Mouse (Mus musculus): ENCODE data around the gene Canx.
"Not testable (repeated sequence)": the region's sequence is repeated elsewhere in the genome, so short reads cannot be mapped to it uniquely, and the experiment has no call there.

The Canx gene

GRCm38 (mm10) chr11:50329378-50329777, 3.9 kb upstream of the Canx start:
- DNase-seq, result no peak

DNA sequence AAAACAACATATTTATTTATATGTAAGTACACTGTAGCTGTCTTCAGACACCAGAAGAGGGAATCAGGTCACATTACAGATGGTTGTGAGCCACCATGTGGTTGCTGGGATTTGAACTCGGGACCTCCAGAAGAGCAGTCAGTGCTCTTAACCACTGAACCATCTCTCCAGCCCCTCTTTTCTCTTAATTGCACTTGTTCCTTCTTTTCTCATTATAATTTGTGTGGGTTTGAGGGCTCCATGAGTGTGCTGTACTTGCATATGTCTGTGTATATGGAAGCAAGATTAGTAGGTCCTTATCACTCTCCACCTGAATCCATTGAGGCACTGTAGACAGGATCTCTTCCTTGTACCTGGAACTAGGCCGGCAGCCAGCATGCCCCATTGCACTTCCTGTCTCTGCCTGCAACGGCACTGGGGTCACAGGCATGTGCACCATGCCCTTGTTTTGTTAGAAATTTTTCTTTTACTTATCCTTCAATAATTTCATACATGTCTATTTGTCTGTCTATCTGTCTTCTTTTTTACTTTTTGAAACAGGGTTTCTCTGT, 2.7 kb upstream of the Canx start:
- DNase-seq, result no peak

GRCm38 (mm10) chr11:50326302-50326966, 961 bp upstream of the Canx start:
- no peak for DNase-seq

DNA sequence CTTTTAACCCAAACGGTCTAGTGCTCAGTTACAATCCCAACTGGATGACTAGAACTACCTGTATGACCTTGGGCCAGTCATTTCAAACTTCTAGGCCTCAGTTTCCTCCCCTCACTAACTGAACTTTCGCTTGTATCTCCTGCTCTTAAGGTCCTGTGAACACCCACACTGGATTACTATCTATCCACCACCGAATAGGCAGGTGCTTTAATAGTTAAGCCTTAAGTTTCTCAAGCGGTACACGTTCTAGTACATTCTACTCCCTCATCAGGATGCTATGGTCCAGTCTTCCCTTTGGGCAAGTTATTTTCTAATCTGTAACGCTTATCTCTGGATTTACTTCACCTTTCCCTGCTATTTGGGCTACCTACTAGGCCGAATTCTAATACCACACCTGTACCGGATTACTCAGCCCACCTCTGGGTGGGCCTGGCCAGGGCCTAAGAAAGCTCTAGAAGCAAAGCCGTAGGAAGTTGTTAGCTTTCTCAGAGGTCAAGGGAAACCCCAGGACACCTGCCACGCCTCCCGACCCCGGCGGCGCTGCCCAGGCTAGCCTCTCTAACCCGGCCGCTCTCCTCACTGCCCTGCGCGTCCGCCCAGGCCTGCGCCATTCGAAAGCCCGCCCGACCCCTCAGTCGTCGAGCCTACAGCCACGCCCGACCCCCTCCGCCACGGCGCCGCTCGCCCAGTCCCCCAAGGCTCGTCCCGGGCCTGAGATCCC, 562 bp downstream of the Canx start:
- DNase-seq, result no peak

DNA sequence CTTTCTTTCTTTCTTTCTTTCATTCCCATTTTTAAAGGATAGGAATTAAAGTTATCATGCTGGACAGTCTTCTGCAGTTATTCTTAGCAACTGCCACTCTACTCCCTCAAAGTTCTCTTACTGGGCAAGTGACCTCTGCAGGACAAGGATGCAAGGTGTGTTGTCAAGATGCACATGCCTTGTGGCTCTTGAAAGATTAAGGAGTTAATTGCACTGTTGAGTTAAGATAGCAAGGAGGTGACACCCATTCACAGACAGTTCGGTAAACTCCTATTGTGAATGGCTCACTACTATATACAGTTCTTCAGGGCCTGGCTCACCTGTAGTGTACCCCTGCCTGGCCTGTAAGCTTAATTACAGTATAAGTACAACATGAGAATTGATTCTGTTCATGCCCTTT, 1.6 kb downstream of the Canx start:
- DNase-seq, result no peak

GRCm38 (mm10) chr11:50322345-50322744, 3.1 kb downstream of the Canx start:
- DNase-seq, result no peak

DNA sequence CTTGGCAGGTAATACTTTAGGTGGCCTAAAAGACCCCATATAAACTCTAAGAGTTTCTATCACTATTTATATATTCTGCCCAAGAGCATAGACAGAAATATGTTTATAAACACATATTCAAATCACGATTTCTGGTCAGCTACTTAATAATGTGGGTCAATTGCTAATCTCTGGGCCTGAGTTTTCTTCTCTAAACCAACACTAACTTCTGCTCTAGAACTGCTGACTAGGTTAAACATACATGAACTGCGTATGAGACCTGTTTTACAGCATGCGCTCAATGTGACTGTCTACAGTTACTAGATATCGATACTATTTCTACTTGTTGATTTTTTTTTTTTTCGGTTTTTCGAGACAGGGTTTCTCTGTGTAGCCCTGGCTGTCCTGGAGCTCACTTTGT, 4.2 kb downstream of the Canx start:
- no peak for DNase-seq

GRCm38 (mm10) chr11:50319343-50319742, 6.1 kb downstream of the Canx start:
- not testable (repeated sequence) for DNase-seq

DNA sequence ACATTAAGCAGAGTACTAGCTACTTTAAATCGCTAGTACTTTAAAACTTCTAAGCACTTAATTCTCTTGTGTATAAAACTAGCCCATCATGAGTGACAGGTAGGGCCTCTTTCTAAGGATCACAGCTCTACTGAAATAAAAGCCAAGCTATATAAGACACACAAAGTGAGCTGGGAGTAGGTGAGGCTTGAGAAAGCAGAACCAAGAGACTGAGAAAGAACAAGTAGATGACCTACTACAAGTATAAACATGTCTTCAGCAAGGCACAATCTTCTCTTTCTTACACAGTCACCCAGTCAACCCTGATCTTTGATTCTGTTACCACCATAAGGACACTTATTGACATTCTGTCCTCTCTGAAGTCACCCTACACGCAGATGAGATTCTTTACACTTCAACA, 12.7 kb downstream of the Canx start:
- DNase-seq, result no peak

DNA sequence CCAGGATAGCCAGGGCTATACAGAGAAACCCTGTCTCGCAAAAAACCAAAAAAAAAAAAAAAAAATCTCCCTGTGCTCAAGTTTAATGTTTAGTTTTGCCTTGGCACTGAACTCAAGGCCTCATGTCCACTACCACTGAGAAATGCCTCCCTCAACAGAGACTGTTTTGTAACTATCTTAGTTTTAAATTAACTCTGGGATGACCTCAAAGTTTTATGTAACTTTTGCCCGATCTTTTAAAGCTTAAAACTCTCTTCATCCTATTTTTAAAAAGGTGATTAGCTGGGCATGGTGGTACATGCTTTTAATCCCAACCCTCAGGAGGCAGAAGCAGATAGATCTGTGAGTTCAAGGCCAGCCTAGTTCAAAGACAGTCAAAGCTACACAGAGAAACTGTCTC, 22.1 kb downstream of the Canx start:
- DNase-seq, result no peak

DNA sequence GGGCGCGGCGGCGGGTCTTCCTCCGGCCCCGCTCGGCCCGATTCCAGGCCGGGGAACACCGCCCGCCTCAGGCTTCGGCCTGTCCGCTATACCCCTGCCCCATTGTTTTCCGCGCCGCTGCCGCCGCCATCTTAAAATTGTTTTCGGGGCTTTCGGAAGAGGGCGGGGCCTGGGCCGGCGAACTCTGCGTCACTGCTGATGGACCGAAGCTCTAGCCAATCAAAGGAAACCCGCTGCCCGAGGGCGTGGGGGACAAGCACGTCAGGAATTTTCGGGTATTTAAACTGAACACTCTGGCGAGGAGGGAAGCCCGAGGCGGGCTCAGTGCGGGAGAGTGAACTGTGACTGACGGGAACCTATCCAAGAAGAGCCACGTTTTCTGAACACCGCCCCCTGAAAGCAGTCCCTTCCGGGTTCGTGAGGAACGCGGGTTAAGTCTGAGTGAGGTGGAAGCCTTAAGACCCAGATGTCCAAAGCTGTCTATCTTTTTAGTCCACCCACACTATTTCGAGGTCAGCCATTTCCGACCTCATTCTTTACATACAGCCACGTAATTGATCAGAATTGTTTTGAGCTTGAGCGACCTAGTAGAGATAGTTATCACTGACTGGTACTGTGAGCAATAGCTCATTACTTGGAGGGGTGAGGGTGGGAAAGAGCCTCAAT, 33.1 kb downstream of the Canx start, which contains the start of gene Maml1:
Maml1 (minus strand) TSS at position 122 of the 666 bp plus-strand sequence.
- DNase-seq, result peak; percentile 98

- no peak for DNase-seq
Observed at GRCm38 (mm10) chr11:50291321-50292165, 33.9 kb downstream of the Canx start.

DNA sequence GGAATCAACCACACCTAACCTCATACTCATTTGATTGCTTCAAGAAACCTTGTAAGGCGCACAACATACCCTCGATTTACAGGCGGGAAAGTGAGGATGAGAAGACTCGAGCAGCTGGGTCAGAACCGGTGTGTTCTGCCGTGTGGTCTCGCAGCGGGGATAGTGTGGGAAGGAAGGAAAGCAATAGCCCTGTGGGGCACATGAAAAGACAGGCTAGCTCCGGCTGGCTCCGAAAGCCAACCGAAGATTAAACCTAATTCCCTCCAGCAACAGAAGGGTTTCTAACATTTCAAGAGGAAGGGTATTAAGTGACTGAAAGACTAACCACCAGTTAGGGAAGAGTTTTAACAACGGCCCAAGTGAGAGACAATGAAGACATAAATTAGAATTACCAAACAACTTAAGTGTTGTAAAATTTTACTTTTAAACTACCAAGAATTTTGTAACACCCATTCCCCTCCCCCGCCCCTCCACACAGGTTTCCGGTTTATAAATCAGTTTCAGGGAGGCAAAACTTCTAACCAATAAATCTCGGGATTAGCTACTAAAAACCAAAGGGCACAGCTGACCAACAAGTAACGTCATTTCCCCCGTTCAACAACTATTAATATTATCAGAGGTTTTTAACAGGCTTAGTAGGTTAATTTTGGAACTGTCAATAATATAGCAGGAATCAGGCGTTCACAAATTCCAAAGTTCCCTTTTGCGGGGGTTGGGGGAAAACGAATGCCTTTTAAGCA, 34.8 kb downstream of the Canx start:
- DNase-seq, result peak in 1 of 2 experiments; percentile 31

DNA sequence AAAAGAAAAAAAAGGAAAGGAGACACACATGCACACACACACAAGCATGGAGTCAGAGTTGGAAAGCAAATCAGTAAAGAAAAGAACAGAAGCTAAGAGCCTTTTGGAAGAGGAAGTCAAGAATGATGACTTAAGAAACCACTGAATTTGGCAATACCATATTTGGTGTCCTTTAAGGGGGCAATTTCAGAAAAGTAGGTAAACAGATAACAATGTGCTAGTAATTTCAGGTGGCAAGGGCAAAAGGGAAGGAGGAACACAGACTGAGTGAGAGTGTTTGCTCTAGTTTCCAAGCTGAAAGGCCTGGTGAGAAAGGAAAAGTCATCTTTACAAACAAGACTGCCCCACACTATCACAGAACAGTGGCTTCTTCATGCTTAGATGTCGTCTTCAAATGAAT, 39.0 kb downstream of the Canx start:
- DNase-seq, result no peak

GRCm38 (mm10) chr11:50285696-50286095, 39.8 kb downstream of the Canx start:
- no peak for DNase-seq

DNA sequence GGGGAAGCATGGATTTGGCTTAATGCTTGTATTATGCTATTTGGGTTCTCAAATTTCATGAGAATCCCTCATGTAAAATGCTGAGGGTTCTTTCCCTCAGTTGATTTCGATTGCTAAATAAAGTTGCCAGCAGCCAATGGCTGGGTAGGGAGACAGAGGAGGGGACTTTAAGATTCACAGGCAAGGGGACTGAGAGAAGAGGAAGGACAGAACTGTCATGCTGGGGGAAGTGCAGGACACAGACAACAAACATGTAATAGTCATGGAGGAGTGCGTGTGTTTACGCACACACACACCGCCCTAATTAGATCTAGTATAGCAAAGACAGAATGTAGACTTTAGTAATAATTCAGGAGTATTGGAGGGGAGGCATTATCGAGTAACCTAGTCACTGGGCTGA, 40.2 kb downstream of the Canx start:
- DNase-seq, result no peak

GRCm38 (mm10) chr11:50280053-50280452, 45.4 kb downstream of the Canx start:
- no peak for DNase-seq

GRCm38 (mm10) chr11:50279005-50279404, 46.5 kb downstream of the Canx start:
- DNase-seq, result no peak

- DNase-seq, result no peak
Observed at GRCm38 (mm10) chr11:50277706-50278105, 47.8 kb downstream of the Canx start.

DNA sequence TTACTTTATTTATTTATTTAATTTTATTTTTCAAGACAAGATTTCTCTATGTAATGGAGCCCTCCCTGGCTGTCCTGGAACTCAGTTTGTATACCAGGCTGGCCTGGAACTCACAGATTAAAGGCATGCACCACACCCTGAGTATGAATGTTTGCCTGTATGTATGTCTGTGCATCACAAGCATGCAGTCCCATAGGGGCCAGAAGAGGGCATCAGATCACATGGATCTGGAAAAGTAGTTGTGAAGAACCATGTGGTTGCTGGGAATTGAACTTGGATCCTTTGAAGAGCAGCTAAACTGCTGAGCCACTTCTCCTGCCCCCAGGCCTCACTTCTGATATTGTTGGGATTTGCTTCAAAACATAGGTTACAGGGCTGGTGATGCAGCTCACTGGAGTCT, 48.4 kb downstream of the Canx start:
- DNase-seq, result no peak

GRCm38 (mm10) chr11:50275568-50276151, 49.8 kb downstream of the Canx start:
- DNase-seq, result no peak

GRCm38 (mm10) chr11:50275077-50275476, 50.4 kb downstream of the Canx start:
- DNase-seq, result no peak

Data from cerebellum, postnatal 25 days (tissue).